Mouse (Mus musculus) gastrocnemius, adult 8-10 months (tissue): Measurements from ENCODE around the gene Foxn3. TPM values are rescaled to one million over a fixed set of nuclear protein-coding genes. Genes with fewer than 3 reads are reported as not detected.

ENCODE experiments used
- DNase-seq, 2 experiments: peaks; one replicate each; pipeline ENCODE4 v3.0.0; 2022; ENCODE audit warnings: low spot score in 2 of 2
- total RNA-seq, 4 experiments: library from RNA; stranded (reverse); gene quantifications; 2 replicates each; pipeline ENCODE4 v1.2.4; 2022

Gene Foxn3
- total RNA-seq, 4 experiments from 2014 or later = 171 to 255 (median 210) TPM

GRCm38 (mm10) chr12:99262840-99263239 is 300.5 kb downstream of the Foxn3 start:
- no peak for DNase-seq

- no peak for DNase-seq
These were observed 301.2 kb downstream of the Foxn3 start for GRCm38 (mm10) chr12:99262066-99262599.

GRCm38 (mm10) chr12:99260171-99260570 is 303.2 kb downstream of the Foxn3 start:
- no peak for DNase-seq

- no peak for DNase-seq
These were observed 305.8 kb downstream of the Foxn3 start for GRCm38 (mm10) chr12:99257570-99257969.

GRCm38 (mm10) chr12:99256997-99257396 is 306.4 kb downstream of the Foxn3 start:
- DNase-seq = no peak

GRCm38 (mm10) chr12:99256463-99256862 is 306.9 kb downstream of the Foxn3 start:
- no peak for DNase-seq

GRCm38 (mm10) chr12:99254436-99254835 is 308.9 kb downstream of the Foxn3 start:
- DNase-seq = no peak

GRCm38 (mm10) chr12:99253562-99253961 is 309.8 kb downstream of the Foxn3 start:
- DNase-seq = no peak

GRCm38 (mm10) chr12:99248606-99249005 is 314.8 kb downstream of the Foxn3 start:
- DNase-seq = no peak

- DNase-seq = no peak
These were observed 315.4 kb downstream of the Foxn3 start for GRCm38 (mm10) chr12:99247939-99248338.

GRCm38 (mm10) chr12:99246984-99247746 is 316.2 kb downstream of the Foxn3 start:
- DNase-seq = no peak

- DNase-seq = no peak
These were observed 318.7 kb downstream of the Foxn3 start for GRCm38 (mm10) chr12:99244673-99245072.

GRCm38 (mm10) chr12:99244264-99244663 is 319.1 kb downstream of the Foxn3 start:
- DNase-seq = no peak

GRCm38 (mm10) chr12:99243316-99243715 is 320.1 kb downstream of the Foxn3 start:
- no peak for DNase-seq

- DNase-seq = no peak
These were observed 323.1 kb downstream of the Foxn3 start for GRCm38 (mm10) chr12:99240185-99240726.

GRCm38 (mm10) chr12:99239735-99240134 is 323.6 kb downstream of the Foxn3 start:
- no peak for DNase-seq

GRCm38 (mm10) chr12:99237497-99237896 is 325.9 kb downstream of the Foxn3 start:
- DNase-seq = no peak

GRCm38 (mm10) chr12:99234346-99234745 is 329.0 kb downstream of the Foxn3 start:
- no peak for DNase-seq

GRCm38 (mm10) chr12:99233386-99233785 is 330.0 kb downstream of the Foxn3 start:
- no peak for DNase-seq

- no peak for DNase-seq
These were observed 330.9 kb downstream of the Foxn3 start for GRCm38 (mm10) chr12:99232478-99232877.

GRCm38 (mm10) chr12:99231321-99231720 is 332.1 kb downstream of the Foxn3 start:
- DNase-seq = no peak

GRCm38 (mm10) chr12:99230783-99231048 is 332.7 kb downstream of the Foxn3 start:
- DNase-seq = no peak
